Mouse (Mus musculus): ENCODE data around the gene Zbtb34.

Gene Zbtb34

GRCm38 (mm10) chr2:33430771-33431699 lies at the start of gene Zbtb34:
Gene Zbtb34 (minus strand): TSS chr2:33431324.
- DNase-seq (ENCODE audit: low spot score in 2 of 2), result no peak

DNA sequence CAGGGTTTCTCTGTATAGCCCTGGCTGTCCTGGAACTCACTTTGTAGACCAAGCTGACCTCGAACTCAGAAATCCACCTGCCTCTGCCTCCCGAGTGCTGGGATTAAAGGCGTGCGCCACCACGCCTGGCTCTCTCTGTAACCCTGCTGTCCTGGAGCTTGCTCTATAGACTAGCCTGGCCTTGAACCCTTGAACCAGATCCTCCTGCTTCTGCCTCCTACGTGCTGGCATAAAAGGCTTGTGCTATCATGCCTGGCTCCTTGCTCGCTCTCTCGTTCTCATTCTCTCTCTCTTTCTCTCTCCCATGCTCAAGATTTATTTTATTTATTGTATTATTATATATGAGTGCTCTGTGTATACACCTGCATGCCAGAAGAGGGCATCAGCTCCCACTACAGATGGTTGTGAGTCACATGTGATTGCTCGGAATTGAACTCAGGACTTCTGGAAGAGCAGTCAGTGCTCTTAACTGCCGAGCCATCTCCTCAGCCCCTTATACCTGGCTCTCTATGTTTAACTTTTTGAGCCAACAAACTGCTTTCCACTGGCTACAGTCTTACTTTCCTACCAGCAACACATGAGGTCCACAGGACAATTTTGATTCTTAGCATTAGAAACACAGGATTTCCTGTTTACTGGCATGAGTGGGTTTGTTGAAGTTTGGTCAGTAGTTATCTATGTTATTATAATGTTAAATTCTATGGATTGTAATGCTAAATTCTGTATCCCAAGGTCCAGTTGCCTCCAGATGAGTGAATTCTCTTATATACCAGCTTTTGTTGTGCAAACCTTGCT lies 47.0 kb upstream of the Zbtb34 start:
- no peak for DNase-seq (ENCODE audit: low spot score in 2 of 2)

DNA sequence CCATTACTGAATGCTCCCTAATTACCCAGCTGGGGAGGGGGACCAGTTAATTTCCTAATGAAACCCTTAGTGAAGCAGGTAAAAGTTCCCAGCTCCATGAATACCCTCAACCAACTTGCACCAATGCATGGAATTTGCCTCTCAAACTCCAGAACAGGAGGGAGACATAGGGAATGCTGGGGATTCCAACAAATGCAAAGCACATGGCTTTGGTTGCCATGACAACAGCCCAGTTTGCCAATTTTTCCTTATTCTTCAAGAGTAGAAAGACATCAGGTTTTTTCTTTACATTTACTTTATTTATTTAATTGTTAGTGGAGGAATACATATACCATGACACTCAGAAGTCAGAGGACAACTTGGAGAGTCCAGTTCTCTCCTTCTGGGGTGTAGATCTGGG lies 44.8 kb upstream of the Zbtb34 start:
- DNase-seq (ENCODE audit: low spot score in 2 of 2), result peak in 1 of 2 experiments; percentile 82

DNA sequence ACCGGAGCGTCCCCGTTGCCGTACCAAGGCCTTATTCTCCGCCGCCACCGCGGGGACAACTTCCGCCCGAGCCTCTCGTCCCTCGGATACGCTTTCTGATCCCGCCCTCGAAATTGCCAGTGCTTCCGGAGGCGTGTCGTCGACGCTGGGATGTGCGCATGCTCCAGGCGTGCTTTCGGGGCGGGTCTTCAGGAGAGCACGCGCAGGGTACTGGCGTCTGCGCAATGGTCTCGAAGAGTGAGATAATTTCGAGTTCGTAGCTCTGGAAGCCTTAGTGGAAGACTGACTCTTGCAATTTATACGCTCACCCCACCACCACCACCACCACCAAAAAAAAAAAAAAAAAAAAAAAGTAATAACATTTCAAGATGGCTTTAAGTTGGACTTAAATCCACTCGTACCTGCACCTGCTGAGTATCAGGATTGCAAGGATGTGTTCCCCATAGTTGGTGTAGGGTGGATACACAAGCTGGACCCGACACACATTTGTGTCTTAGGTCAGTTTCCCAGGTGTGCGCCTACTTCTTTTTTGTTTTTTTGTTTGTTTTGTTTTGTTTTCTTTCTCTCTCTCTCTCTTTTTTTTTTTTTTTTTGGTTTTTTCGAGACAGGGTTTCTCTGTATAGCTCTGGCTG lies 37.5 kb upstream of the Zbtb34 start, which contains the start of gene Zbtb43:
Gene Zbtb43 (minus strand): TSS at position 94 of the 632 bp plus-strand sequence.
- DNase-seq (ENCODE audit: low spot score in 2 of 2), result peak; percentile 90 to 96

DNA sequence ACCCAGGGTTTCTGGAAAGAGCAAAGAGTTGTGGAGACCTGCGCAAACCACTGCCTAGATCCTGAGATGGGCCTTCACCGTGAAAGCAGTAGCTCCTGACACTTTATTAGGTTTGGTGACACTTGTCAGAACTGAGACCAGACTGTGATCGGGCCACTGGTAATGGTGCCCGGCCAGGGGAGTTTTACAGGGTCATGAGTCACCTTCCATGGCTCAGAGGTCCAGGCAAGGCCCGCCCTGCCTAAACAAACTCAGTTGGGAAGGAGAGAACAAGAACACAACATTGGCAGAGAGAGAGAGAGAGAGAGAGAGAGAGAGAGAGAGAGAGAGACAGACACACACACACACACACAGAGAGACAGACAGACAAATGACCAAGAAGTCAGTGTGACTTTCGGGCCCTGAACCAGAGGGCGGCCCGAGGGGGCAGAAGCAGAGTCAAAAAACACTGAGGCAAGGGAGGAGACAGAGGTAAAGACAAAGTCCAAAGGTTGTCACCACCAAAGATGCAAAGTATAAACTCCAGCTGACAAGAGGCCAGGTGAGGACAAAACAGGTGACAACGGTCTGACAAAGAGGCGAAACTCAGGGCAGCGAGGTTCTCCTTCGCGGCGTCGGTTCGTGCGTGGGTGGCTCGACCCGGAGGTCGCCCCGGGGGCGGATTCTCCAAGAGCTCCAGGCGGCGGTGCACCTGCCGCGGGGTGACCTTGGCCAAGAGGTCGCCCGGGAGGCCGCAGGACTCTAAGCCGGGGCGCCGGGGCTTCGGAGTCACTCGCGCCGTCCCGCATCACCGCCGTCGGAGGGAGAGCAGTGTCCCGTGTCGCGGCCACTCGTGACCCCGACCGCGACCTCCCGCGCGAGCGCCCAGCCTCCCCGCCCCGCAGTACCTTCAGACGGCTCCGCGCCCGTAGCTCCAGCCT lies 36.7 kb upstream of the Zbtb34 start:
- no peak for DNase-seq (ENCODE audit: low spot score in 2 of 2)

- DNase-seq (ENCODE audit: low spot score in 2 of 2), result no peak
These were observed 34.8 kb upstream of the Zbtb34 start for GRCm38 (mm10) chr2:33465966-33466365.

DNA sequence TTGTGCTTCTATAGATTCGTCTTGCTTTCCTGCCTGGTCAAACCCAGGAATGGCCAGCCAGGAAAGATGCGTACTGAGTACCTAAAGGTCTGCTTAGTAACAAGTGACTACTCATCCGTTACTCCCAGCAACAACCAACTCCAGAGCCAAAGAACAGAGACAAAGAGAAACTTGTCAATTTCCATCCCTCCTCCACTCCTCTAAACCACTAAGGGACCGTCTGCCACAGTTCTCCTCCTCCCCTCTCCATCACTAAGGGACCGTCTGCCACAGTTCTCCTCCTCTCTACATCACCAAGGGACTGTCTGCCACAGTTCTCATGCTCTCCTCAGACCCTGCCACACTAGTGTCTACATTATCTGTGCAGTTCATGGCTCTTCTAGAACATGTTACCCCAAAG lies 34.1 kb upstream of the Zbtb34 start:
- DNase-seq (ENCODE audit: low spot score in 2 of 2), result no peak

DNA sequence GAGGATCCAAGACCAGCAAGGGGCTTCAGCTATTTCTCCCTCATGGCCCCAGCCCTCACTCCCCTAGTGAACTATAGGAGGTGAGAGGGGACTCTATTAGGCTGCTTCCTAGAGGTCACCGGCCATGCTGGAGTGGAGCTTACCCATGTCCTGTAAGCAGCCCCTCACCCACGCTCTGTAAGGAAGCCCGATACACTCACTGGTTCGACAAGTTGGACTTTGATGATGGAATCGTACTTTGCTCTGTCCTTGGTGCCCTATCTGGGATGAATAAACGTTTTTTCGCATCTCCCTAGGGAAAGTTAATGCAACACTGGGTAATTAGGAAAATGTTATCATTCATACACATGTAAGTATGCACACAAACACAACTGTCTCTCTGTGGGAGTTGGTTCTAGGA lies 30.9 kb upstream of the Zbtb34 start:
- DNase-seq (ENCODE audit: low spot score in 2 of 2), result no peak

- DNase-seq (ENCODE audit: low spot score in 2 of 2), result no peak
These were observed 29.9 kb upstream of the Zbtb34 start for GRCm38 (mm10) chr2:33461066-33461465.

DNA sequence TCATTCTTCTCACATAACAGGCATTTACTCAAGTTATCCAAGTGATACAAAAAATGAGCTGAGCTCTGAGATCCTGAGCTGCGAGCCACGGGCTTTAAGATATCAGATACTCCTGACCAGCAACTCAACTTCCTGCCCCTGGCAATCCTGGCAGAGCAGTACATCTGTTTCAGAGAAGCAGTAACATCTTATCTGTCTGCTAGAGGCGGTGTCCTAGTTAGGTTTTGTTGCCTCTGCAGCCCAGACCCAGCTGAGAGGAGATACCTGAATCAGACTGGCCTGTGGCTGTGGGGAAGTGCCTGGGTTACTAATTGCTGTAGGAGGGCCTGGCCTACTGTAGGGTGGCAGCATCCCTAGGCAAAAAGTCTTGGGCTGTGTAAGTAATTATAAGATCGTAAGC lies 28.5 kb upstream of the Zbtb34 start:
- no peak for DNase-seq (ENCODE audit: low spot score in 2 of 2)

GRCm38 (mm10) chr2:33456696-33457095 lies 25.6 kb upstream of the Zbtb34 start:
- DNase-seq (ENCODE audit: low spot score in 2 of 2), result no peak

DNA sequence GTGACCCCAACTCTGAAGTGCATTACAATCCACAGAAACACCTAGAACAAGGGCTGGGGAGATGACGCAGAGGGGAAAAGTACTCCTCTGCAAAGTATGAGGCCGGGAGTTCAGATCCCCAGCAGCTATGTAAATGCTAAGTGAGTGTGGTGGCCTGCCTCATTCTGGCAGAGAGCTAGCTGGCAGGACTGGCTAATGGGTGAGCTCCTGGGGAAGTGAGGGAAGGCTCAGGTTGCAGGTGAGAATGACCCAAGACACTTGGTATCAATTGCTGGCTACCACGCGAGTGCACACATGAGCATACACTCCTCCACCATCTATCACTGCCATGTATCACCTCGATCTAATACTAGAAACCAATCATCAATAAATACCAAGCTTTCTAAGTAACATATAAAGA lies 25.1 kb upstream of the Zbtb34 start:
- DNase-seq (ENCODE audit: low spot score in 2 of 2), result no peak

GRCm38 (mm10) chr2:33455350-33455749 lies 24.2 kb upstream of the Zbtb34 start:
- DNase-seq (ENCODE audit: low spot score in 2 of 2), result peak in 1 of 2 experiments; percentile 39

GRCm38 (mm10) chr2:33454816-33455215 lies 23.7 kb upstream of the Zbtb34 start:
- no peak for DNase-seq (ENCODE audit: low spot score in 2 of 2)

- peak in 1 of 2 experiments; percentile 50 for DNase-seq (ENCODE audit: low spot score in 2 of 2)
These were observed 22.4 kb upstream of the Zbtb34 start for GRCm38 (mm10) chr2:33453476-33453875.

DNA sequence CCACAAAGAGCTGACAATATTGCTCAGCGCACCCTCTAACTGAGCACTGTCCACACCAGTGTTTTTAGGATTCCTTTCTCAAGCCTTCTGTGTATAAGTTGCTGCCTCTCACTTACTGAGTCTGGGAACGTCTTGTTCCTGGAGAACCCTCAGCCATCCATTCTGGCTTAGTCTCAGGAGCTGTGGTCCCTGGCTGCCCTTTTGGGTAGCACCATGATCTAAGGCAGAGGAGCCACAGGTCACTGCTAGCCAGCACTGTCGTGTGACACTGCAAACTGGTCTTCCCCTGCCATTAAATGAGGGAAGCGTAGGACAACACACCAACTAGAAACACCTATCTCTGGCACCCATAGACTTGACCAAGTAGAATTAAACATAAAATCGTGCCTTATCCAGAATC lies 21.6 kb upstream of the Zbtb34 start:
- no peak for DNase-seq (ENCODE audit: low spot score in 2 of 2)

DNA sequence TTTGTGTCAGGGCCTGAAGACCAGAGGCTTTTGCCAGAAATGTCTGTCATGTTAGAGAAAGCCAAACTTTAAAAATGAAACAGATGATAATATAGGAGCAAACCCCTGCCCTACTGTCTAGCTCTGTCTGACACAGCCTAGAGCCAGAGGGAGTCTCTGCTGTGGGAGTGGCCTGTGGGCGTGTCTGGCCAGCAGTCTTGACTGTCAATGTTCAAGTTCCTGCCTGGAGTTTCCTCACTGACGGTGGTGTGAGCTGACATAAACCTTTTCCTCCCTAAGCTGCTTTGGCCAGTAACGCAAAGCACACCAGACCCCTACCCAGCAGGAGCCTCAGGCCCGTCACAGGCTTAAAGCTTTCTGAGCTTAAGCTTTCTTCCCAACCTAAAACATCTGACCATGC lies 21.0 kb upstream of the Zbtb34 start:
- no peak for DNase-seq (ENCODE audit: low spot score in 2 of 2)

GRCm38 (mm10) chr2:33451038-33451978 lies 20.2 kb upstream of the Zbtb34 start:
- DNase-seq (ENCODE audit: low spot score in 2 of 2), result no peak

GRCm38 (mm10) chr2:33449119-33449873 lies 18.2 kb upstream of the Zbtb34 start:
- DNase-seq (ENCODE audit: low spot score in 2 of 2), result peak in 1 of 2 experiments; percentile 58
